Mouse (Mus musculus) heart, embryonic 14.5 days (tissue): ENCODE results near the gene Ptprk. TPM values are rescaled to one million over a fixed set of nuclear protein-coding genes. Genes with fewer than 3 reads are reported as not detected.
A peak's percentile ranks its signal among the peaks of the same experiment; 100 is the strongest.

Experiments used
- ATAC-seq: fragments of 200-750 bp; cut with Nextera tagmentation; 2 replicates; pipeline ENCODE4 v1.8.0; 2017; ENCODE audit warnings: low read depth, moderate TSS enrichment; ENCODE audit not compliant: insufficient number of reproducible peaks, insufficient read depth, low FRiP score
- H3K27ac ChIP-seq, 2 experiments: fragments of 200-500 bp in 1 of 2; fragments of 300-500 bp in 1 of 2; sonication (generic) in 1 of 2; replicated peaks in 1 of 2; 2 replicates each; pipeline ENCODE4 v1.5.1; 2012 to 2014; ENCODE audit warnings: low read depth in 2 of 2, low read length in 2 of 2, control low read depth in 1 of 2, mild to moderate bottlenecking in 1 of 2, mixed read lengths in 1 of 2; ENCODE audit not compliant: control insufficient read depth in 1 of 2, insufficient read depth in 1 of 2
- H3K27me3 ChIP-seq: fragments of 300-500 bp; sonication (generic); 2 replicates; pipeline ENCODE4 v1.6.1; 2014; ENCODE audit warnings: mild to moderate bottlenecking, low read length, control low read depth; ENCODE audit not compliant: control insufficient read depth, insufficient read depth
- H3K36me3 ChIP-seq: fragments of 300-500 bp; sonication (generic); 2 replicates; pipeline ENCODE4 v1.6.1; 2014; ENCODE audit warnings: mild to moderate bottlenecking, control low read depth, low read length, mixed read lengths; ENCODE audit not compliant: control insufficient read depth, insufficient read depth
- H3K4me1 ChIP-seq, 2 experiments: fragments of 200-500 bp in 1 of 2; fragments of 300-500 bp in 1 of 2; sonication (generic) in 1 of 2; 2 replicates each; pipeline ENCODE4 v1.6.1; 2012 to 2014; ENCODE audit warnings: low read length in 2 of 2, control low read depth in 1 of 2, mixed read lengths in 1 of 2; ENCODE audit not compliant: control insufficient read depth in 2 of 2, insufficient read depth in 2 of 2
- H3K4me2 ChIP-seq: fragments of 300-500 bp; sonication (generic); 2 replicates; pipeline ENCODE4 v1.6.1; 2014; ENCODE audit warnings: mild to moderate bottlenecking, low read length
- H3K4me3 ChIP-seq, 2 experiments: fragments of 200-500 bp in 1 of 2; fragments of 300-500 bp in 1 of 2; sonication (generic) in 1 of 2; 2 replicates each; pipeline ENCODE4 v1.5.1; 2012 to 2014; ENCODE audit warnings: low read length in 2 of 2, mild to moderate bottlenecking in 2 of 2, control low read depth in 1 of 2, low read depth in 1 of 2, moderate library complexity in 1 of 2; ENCODE audit not compliant: control insufficient read depth in 1 of 2, insufficient read depth in 1 of 2
- H3K9ac ChIP-seq: fragments of 300-500 bp; sonication (generic); 2 replicates; pipeline ENCODE4 v1.6.1; 2014; ENCODE audit warnings: mild to moderate bottlenecking, low read length
- H3K9me3 ChIP-seq: fragments of 300-500 bp; sonication (generic); 2 replicates; pipeline ENCODE4 v1.6.1; 2016; ENCODE audit warnings: low read length, control low read depth; ENCODE audit not compliant: control insufficient read depth
- WGBS: fragments of 180-500 bp; shearing (Covaris S2); extraction: QIAGEN DNeasy Blood & Tissue Kit; methylation state at CpG from one replicate; pipeline ENCODE4 v1.1.7; 2014; 5-methylcytosine and 5-hydroxymethylcytosine counted together
- polyA plus RNA-seq: library from polyadenylated mRNA; unstranded; fragments of >200 nt; fragmentation: Nextera tagmentation; extraction: Ambion mirVana; gene quantifications from 2 replicates; pipeline ENCODE4 v1.2.1, GENCODE M21; 2014

The Ptprk gene
- polyA plus RNA-seq, 1 experiment from 2014 or later: 43.6 TPM

DNA sequence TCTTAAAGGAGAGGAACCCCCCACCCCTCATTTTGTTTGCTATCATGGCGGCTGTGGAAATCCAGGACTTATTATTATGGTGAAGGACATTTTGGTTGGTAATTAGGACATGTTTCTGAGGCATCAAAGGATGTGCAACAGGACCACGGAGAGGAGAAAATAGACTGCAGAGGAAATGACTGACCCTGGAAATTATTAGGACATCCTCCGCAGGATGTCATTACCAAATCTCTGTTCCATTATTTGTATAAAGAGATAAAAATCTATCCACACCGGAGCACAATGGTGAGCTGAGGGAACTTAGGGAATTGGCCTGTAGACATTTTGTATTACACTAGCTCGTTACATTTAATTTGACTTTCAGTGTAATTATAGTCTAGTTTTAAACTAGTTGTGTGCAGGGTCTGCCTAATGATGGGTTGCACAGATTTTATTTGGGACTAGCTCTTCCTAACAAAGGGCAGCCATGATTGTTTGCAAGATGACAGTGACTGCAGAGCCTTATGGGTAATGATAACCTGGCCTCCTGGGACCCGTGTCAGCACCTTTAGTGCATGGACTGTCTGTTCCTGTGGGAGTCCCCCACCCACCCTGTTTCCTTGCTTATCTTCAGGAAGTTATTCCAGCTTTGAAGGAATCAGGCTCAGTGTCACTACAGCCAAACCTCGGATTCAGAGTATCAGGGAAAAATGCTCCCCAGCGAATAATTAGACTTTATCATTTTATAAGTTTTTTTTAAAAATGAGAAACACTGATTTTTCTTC, 38.4 kb downstream of the Ptprk start:
- no peaks in the 10 kb centered on the region for H3K9me3 ChIP-seq
- peaks cover 7 to 22% of the 10 kb centered on the region in 2 experiments for H3K4me1 ChIP-seq
- no peak overlapping the region for H3K9ac ChIP-seq
- peak overlapping the region in 1 of 2 experiments; percentile 26; a peak in 1 of 4 replicates for H3K27ac ChIP-seq
- H3K27me3 ChIP-seq: no peaks in the 10 kb centered on the region
- no peaks in the 10 kb centered on the region for H3K36me3 ChIP-seq
- WGBS: 51% methylated on average over 8 of the region's 8 CpGs
- no peak for ATAC-seq
- peak overlapping the region; percentile 44 for H3K4me2 ChIP-seq
- H3K4me3 ChIP-seq: no peak overlapping the region

DNA sequence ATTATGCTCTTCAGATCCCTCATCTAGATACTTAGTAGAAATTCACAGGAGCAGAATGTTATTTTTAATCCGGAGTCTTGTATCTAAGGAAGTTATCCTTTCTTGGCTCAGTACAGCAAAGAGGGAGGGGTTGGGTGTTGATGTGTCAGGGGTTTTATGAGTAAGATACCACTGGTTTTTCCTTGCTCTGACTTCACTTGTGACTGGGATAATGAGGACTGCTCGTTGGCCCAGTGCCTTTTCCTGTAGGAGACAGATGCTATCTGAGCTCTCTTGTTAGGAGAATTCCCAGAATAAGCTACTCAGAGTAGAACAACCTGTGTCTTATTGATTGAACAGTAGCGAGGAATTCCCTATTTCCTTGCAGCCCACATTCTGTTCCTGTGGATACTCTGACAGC, 39.3 kb downstream of the Ptprk start:
- H3K4me3 ChIP-seq: no peak overlapping the region
- no peaks in the 10 kb centered on the region for H3K36me3 ChIP-seq
- H3K4me1 ChIP-seq: peaks cover 4 to 22% of the 10 kb centered on the region in 2 experiments; a peak in 3 of 4 replicates
- 16% methylated on average over 3 of the region's 3 CpGs for WGBS
- ATAC-seq: 0 out of 2 replicates have a peak, but pooled peaks have one; percentile 17
- no peaks in the 10 kb centered on the region for H3K27me3 ChIP-seq
- no peaks in the 10 kb centered on the region for H3K9me3 ChIP-seq
- peak overlapping the region in 1 of 2 experiments; percentile 30; a peak in 2 of 4 replicates for H3K27ac ChIP-seq
- peak overlapping the region; percentile 44 for H3K4me2 ChIP-seq
- H3K9ac ChIP-seq: no peak overlapping the region

DNA sequence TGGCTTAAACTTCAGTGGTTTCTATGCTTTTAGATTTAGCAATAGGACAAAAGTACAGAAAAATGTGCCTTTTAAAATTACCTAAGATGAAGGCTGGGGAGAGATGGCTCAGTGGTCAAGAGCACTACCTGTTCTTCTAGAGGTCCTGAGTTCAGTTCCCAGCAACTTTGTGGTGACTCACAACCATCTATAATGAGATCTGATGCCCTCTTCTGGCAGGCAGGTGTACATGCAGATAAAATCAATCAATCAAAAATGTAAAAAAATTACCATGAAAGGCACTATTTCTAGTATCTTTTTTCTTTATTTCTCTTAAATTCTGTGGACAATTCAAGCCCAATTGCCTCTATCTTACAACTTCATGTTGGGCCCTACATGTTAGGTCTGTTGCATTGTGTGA, 42.4 kb downstream of the Ptprk start:
- no peaks in the 10 kb centered on the region for H3K36me3 ChIP-seq
- peaks cover 4 to 26% of the 10 kb centered on the region in 2 experiments; a peak in 3 of 4 replicates for H3K4me1 ChIP-seq
- no peak overlapping the region for H3K9ac ChIP-seq

GRCm38 (mm10) chr10:28118783-28119365, 44.3 kb downstream of the Ptprk start:
- Histone ChIP-seq H3K27me3 (no peaks in the 10 kb centered on the region), H3K4me1 (peaks cover 2 to 13% of the 10 kb centered on the region in 2 experiments; a peak in 3 of 4 replicates), H3K27ac (no peak overlapping the region), H3K4me2 (no peak overlapping the region), H3K4me3 (no peak overlapping the region), H3K9me3 (no peaks in the 10 kb centered on the region), H3K36me3 (no peaks in the 10 kb centered on the region), H3K9ac (no peak overlapping the region)
- 89% methylated on average over 6 of the region's 6 CpGs for WGBS
- no peak for ATAC-seq

More for the DNA sequence above, 42.4 kb downstream of the Ptprk start:
- Histone ChIP-seq H3K9me3 (no peaks in the 10 kb centered on the region), H3K4me3 (no peak overlapping the region), H3K27ac (no peak overlapping the region), H3K27me3 (no peaks in the 10 kb centered on the region), H3K4me2 (no peak overlapping the region)
- ATAC-seq: no peak

DNA sequence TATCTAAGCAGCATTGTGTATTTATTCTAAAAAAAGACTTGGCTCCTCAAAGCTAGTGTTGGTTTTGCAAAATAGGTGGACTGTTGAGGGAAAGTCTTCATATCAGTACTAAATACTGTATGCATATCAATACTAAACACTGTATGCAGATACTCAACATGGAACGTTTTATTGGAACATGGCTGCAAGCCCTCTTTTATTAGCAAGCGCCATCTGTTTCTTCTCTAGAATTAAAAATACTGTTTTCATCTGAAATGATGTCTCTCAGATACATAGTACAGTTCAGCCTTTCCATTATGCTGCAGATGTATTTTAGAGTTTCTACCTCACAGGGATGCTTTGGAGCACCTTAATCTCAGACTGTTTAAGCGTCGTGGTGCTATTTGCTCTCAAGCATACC, 49.3 kb downstream of the Ptprk start:
- no peak overlapping the region for H3K4me2 ChIP-seq
- no peak overlapping the region for H3K4me3 ChIP-seq
- 87% methylated on average over 4 of the region's 4 CpGs for WGBS
- ATAC-seq: no peak
- H3K4me1 ChIP-seq: peaks cover 5 to 17% of the 10 kb centered on the region in 2 experiments
- no peaks in the 10 kb centered on the region for H3K27me3 ChIP-seq
- no peaks in the 10 kb centered on the region for H3K9me3 ChIP-seq
- H3K27ac ChIP-seq: no peak overlapping the region
- H3K36me3 ChIP-seq: no peaks in the 10 kb centered on the region
- no peak overlapping the region for H3K9ac ChIP-seq

- H3K36me3 ChIP-seq: no peaks in the 10 kb centered on the region
- no peak overlapping the region for H3K4me3 ChIP-seq
- ATAC-seq: no peak
- H3K9ac ChIP-seq: no peak overlapping the region
- peaks cover 11 to 23% of the 10 kb centered on the region in 2 experiments for H3K4me1 ChIP-seq
- 76% methylated on average over 5 of the region's 5 CpGs for WGBS
- H3K27me3 ChIP-seq: no peaks in the 10 kb centered on the region
- no peaks in the 10 kb centered on the region for H3K9me3 ChIP-seq
- H3K27ac ChIP-seq: peak overlapping the region; percentile 41 to 64; a peak in 2 of 4 replicates
- no peak overlapping the region for H3K4me2 ChIP-seq
These were observed 53.4 kb downstream of the Ptprk start for GRCm38 (mm10) chr10:28128011-28128410.

DNA sequence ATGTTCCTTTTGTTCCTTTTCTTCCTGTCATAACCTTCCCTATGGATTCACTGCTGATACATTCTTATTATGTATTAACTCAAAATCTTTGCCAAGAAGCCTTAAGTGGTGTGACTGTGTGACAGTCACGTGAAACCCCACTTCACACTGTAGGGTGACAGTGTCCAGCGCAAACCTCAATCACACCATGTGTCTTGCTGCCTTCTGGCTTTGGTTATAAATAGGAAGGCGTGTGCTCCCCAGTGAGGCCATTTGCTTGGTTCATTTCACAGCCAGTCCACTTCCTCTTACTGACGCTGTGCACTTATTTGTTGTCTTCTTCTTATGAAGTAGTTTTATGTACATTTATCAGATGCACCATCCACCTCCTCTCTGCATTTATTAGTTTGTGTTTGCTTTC, 53.8 kb downstream of the Ptprk start:
- no peaks in the 10 kb centered on the region for H3K36me3 ChIP-seq
- no peak overlapping the region for H3K4me3 ChIP-seq
- peak overlapping the region; percentile 27 for H3K4me2 ChIP-seq
- H3K4me1 ChIP-seq: peaks cover 11 to 23% of the 10 kb centered on the region in 2 experiments
- no peaks in the 10 kb centered on the region for H3K9me3 ChIP-seq
- 30% methylated on average over 4 of the region's 4 CpGs for WGBS
- peak overlapping the region; percentile 41 to 64; a peak in 3 of 4 replicates for H3K27ac ChIP-seq
- H3K27me3 ChIP-seq: no peaks in the 10 kb centered on the region
- H3K9ac ChIP-seq: no peak overlapping the region
- ATAC-seq: no peak; the same call in 1 of the 2 replicates
